Mouse (Mus musculus): ENCODE data around the gene Hist1h3g. TPM values are rescaled to one million over a fixed set of nuclear protein-coding genes. Genes with fewer than 3 reads are reported as not detected.
"Not testable (repeated sequence)": the region's sequence is repeated elsewhere in the genome, so short reads cannot be mapped to it uniquely, and the experiment has no call there.

Hist1h3g gene
- polyA plus RNA-seq, 1 experiment from 2014 or later: 3.0 TPM

- 3% methylated on average over 18 of the region's 18 CpGs for WGBS
- Histone ChIP-seq H3K36me3 (ENCODE audit: control insufficient read depth, insufficient read depth, low read length) (no peaks in the 10 kb centered on the region), H3K27ac (replicated peaks in 1 of 2; ENCODE audit: control insufficient read depth in 1 of 2, insufficient read depth in 1 of 2, low read depth in 2 of 2, low read length in 2 of 2) (peak overlapping the region; percentile 89 to 99), H3K4me3 (ENCODE audit: control insufficient read depth in 1 of 2, insufficient read depth in 1 of 2, low read depth in 1 of 2, low read length in 2 of 2) (peak overlapping the region; percentile 40 to 44), H3K4me1 (ENCODE audit: control insufficient read depth in 2 of 2, insufficient read depth in 2 of 2, low read length in 2 of 2) (no peaks in the 10 kb centered on the region), H3K27me3 (ENCODE audit: control insufficient read depth, insufficient read depth, low read length) (no peaks in the 10 kb centered on the region), H3K9me3 (ENCODE audit: control insufficient read depth, low read length) (no peaks in the 10 kb centered on the region), H3K9ac (ENCODE audit: low read length) (peak overlapping the region; percentile 57), H3K4me2 (ENCODE audit: low read length) (peak overlapping the region; percentile 74)
- ATAC-seq (ENCODE audit: insufficient number of reproducible peaks, insufficient read depth, low FRiP score, low read depth): peak; percentile 29; the same call in 1 of the 2 replicates
Measured at GRCm38 (mm10) chr13:23562699-23563462, 27.7 kb downstream of the Hist1h3g start.

- Histone ChIP-seq H3K9me3 (ENCODE audit: control insufficient read depth, low read length) (no peaks in the 10 kb centered on the region), H3K36me3 (ENCODE audit: control insufficient read depth, insufficient read depth, low read length) (no peaks in the 10 kb centered on the region), H3K27ac (replicated peaks in 1 of 2; ENCODE audit: control insufficient read depth in 1 of 2, insufficient read depth in 1 of 2, low read depth in 2 of 2, low read length in 2 of 2) (no peak overlapping the region), H3K9ac (ENCODE audit: low read length) (no peak overlapping the region), H3K4me3 (ENCODE audit: control insufficient read depth in 1 of 2, insufficient read depth in 1 of 2, low read depth in 1 of 2, low read length in 2 of 2) (no peak overlapping the region), H3K4me2 (ENCODE audit: low read length) (no peak overlapping the region), H3K4me1 (ENCODE audit: control insufficient read depth in 2 of 2, insufficient read depth in 2 of 2, low read length in 2 of 2) (no peaks in the 10 kb centered on the region), H3K27me3 (ENCODE audit: control insufficient read depth, insufficient read depth, low read length) (no peaks in the 10 kb centered on the region)
- ATAC-seq (ENCODE audit: insufficient number of reproducible peaks, insufficient read depth, low FRiP score, low read depth): no peak
- 89% methylated on average over 2 of the region's 2 CpGs for WGBS
Measured at GRCm38 (mm10) chr13:23564482-23564881, 29.3 kb downstream of the Hist1h3g start.

GRCm38 (mm10) chr13:23570261-23571021 lies 35.2 kb downstream of the Hist1h3g start:
- Histone ChIP-seq H3K4me1 (ENCODE audit: control insufficient read depth in 2 of 2, insufficient read depth in 2 of 2, low read length in 2 of 2) (peaks cover 3 to 13% of the 10 kb centered on the region in 2 experiments), H3K27ac (replicated peaks in 1 of 2; ENCODE audit: control insufficient read depth in 1 of 2, insufficient read depth in 1 of 2, low read depth in 2 of 2, low read length in 2 of 2) (peak overlapping the region; percentile 95 to 96)
- not testable (repeated sequence) for ATAC-seq (ENCODE audit: insufficient number of reproducible peaks, insufficient read depth, low FRiP score, low read depth)

GRCm38 (mm10) chr13:23571022-23571503 lies 35.8 kb downstream of the Hist1h3g start, which contains the start of the genes Hist1h2ae and Hist1h2bg:
Gene Hist1h2ae (minus strand): TSS chr13:23571220.
Gene Hist1h2bg (plus strand): TSS chr13:23571396.
- Histone ChIP-seq H3K36me3 (ENCODE audit: control insufficient read depth, insufficient read depth, low read length) (no peaks in the 10 kb centered on the region), H3K4me1 (ENCODE audit: control insufficient read depth in 2 of 2, insufficient read depth in 2 of 2, low read length in 2 of 2) (peaks cover 3 to 14% of the 10 kb centered on the region in 2 experiments), H3K4me2 (ENCODE audit: low read length) (peak within 1 kb of the TSS; percentile 70), H3K4me3 (ENCODE audit: control insufficient read depth in 1 of 2, insufficient read depth in 1 of 2, low read depth in 1 of 2, low read length in 2 of 2) (peak within 1 kb of the TSS; percentile 44 to 57), H3K9me3 (ENCODE audit: control insufficient read depth, low read length) (no peaks in the 10 kb centered on the region), H3K9ac (ENCODE audit: low read length) (peak within 1 kb of the TSS; percentile 80), H3K27me3 (ENCODE audit: control insufficient read depth, insufficient read depth, low read length) (no peaks in the 10 kb centered on the region), H3K27ac (replicated peaks in 1 of 2; ENCODE audit: control insufficient read depth in 1 of 2, insufficient read depth in 1 of 2, low read depth in 2 of 2, low read length in 2 of 2) (peak within 1 kb of the TSS; percentile 95 to 96)
- peak; percentile 84 for ATAC-seq (ENCODE audit: insufficient number of reproducible peaks, insufficient read depth, low FRiP score, low read depth)
- under 1% methylated on average over 18 of the region's 18 CpGs for WGBS

More at GRCm38 (mm10) chr13:23570261-23571021, 35.2 kb downstream of the Hist1h3g start:
- peak overlapping the region; percentile 44 to 57 for H3K4me3 ChIP-seq (ENCODE audit: control insufficient read depth in 1 of 2, insufficient read depth in 1 of 2, low read depth in 1 of 2, low read length in 2 of 2)
- H3K9me3 ChIP-seq (ENCODE audit: control insufficient read depth, low read length); H3K27me3 ChIP-seq (ENCODE audit: control insufficient read depth, insufficient read depth, low read length); H3K36me3 ChIP-seq (ENCODE audit: control insufficient read depth, insufficient read depth, low read length): not testable (repeated sequence)
- peak overlapping the region; percentile 70 for H3K4me2 ChIP-seq (ENCODE audit: low read length)
- WGBS: 5% methylated on average over 13 of the region's 41 CpGs
- H3K9ac ChIP-seq (ENCODE audit: low read length): peak overlapping the region; percentile 68

GRCm38 (mm10) chr13:23571504-23572217 lies 36.4 kb downstream of the Hist1h3g start:
- Histone ChIP-seq H3K4me3 (ENCODE audit: control insufficient read depth in 1 of 2, insufficient read depth in 1 of 2, low read depth in 1 of 2, low read length in 2 of 2) (peak overlapping the region; percentile 44 to 57), H3K4me1 (ENCODE audit: control insufficient read depth in 2 of 2, insufficient read depth in 2 of 2, low read length in 2 of 2) (peaks cover 3 to 20% of the 10 kb centered on the region in 2 experiments), H3K27ac (replicated peaks in 1 of 2; ENCODE audit: control insufficient read depth in 1 of 2, insufficient read depth in 1 of 2, low read depth in 2 of 2, low read length in 2 of 2) (peak overlapping the region; percentile 92 to 96), H3K4me2 (ENCODE audit: low read length) (peak overlapping the region; percentile 70), H3K9ac (ENCODE audit: low read length) (peak overlapping the region; percentile 80)
- H3K9me3 ChIP-seq (ENCODE audit: control insufficient read depth, low read length); H3K27me3 ChIP-seq (ENCODE audit: control insufficient read depth, insufficient read depth, low read length); ATAC-seq (ENCODE audit: insufficient number of reproducible peaks, insufficient read depth, low FRiP score, low read depth); H3K36me3 ChIP-seq (ENCODE audit: control insufficient read depth, insufficient read depth, low read length): not testable (repeated sequence)
- 2% methylated on average over 10 of the region's 34 CpGs for WGBS

- H3K9me3 ChIP-seq (ENCODE audit: control insufficient read depth, low read length): no peaks in the 10 kb centered on the region
- no peaks in the 10 kb centered on the region for H3K36me3 ChIP-seq (ENCODE audit: control insufficient read depth, insufficient read depth, low read length)
- 46% methylated on average over 2 of the region's 2 CpGs for WGBS
- H3K27ac ChIP-seq (replicated peaks in 1 of 2; ENCODE audit: control insufficient read depth in 1 of 2, insufficient read depth in 1 of 2, low read depth in 2 of 2, low read length in 2 of 2): peak overlapping the region in 1 of 2 experiments; percentile 96; a peak in 2 of 4 replicates
- H3K27me3 ChIP-seq (ENCODE audit: control insufficient read depth, insufficient read depth, low read length): no peaks in the 10 kb centered on the region
- peak overlapping the region; percentile 70 for H3K4me2 ChIP-seq (ENCODE audit: low read length)
- peaks cover 3 to 23% of the 10 kb centered on the region in 2 experiments for H3K4me1 ChIP-seq (ENCODE audit: control insufficient read depth in 2 of 2, insufficient read depth in 2 of 2, low read length in 2 of 2)
- peak overlapping the region in 1 of 2 experiments; percentile 44; a peak in 2 of 4 replicates for H3K4me3 ChIP-seq (ENCODE audit: control insufficient read depth in 1 of 2, insufficient read depth in 1 of 2, low read depth in 1 of 2, low read length in 2 of 2)
- H3K9ac ChIP-seq (ENCODE audit: low read length): peak overlapping the region; percentile 80
- ATAC-seq (ENCODE audit: insufficient number of reproducible peaks, insufficient read depth, low FRiP score, low read depth): no peak
Measured at GRCm38 (mm10) chr13:23572218-23573033, 37.2 kb downstream of the Hist1h3g start.
